Mouse (Mus musculus): ENCODE results near the gene Lsm6.

Lsm6 gene

GRCm38 (mm10) chr8:78801201-78801600 is 19.7 kb downstream of the Lsm6 start:
- DNase-seq: no peak

- no peak for DNase-seq
These were observed 22.3 kb downstream of the Lsm6 start for GRCm38 (mm10) chr8:78798671-78799070.

GRCm38 (mm10) chr8:78797985-78798384 is 23.0 kb downstream of the Lsm6 start:
- no peak for DNase-seq

GRCm38 (mm10) chr8:78793231-78793630 is 27.7 kb downstream of the Lsm6 start:
- no peak for DNase-seq

GRCm38 (mm10) chr8:78776816-78777215 is 44.1 kb downstream of the Lsm6 start:
- DNase-seq: no peak

GRCm38 (mm10) chr8:78771256-78771655 is 49.7 kb downstream of the Lsm6 start:
- no peak for DNase-seq

GRCm38 (mm10) chr8:78770584-78770983 is 50.4 kb downstream of the Lsm6 start:
- no peak for DNase-seq

GRCm38 (mm10) chr8:78765556-78765955 is 55.4 kb downstream of the Lsm6 start:
- no peak for DNase-seq

GRCm38 (mm10) chr8:78764976-78765375 is 56.0 kb downstream of the Lsm6 start:
- no peak for DNase-seq

GRCm38 (mm10) chr8:78759139-78759538 is 61.8 kb downstream of the Lsm6 start:
- DNase-seq: no peak

GRCm38 (mm10) chr8:78754986-78755385 is 66.0 kb downstream of the Lsm6 start:
- DNase-seq: no peak
